Mouse (Mus musculus): ENCODE measurements around the gene Sel1l. TPM values are rescaled to one million over a fixed set of nuclear protein-coding genes. Genes with fewer than 3 reads are reported as not detected.

The Sel1l gene
- 77.6 and 90.7 TPM in 2 replicates for polyA plus RNA-seq (2014; fragmentation: Nextera tagmentation; extraction: Ambion mirVana)

DNA sequence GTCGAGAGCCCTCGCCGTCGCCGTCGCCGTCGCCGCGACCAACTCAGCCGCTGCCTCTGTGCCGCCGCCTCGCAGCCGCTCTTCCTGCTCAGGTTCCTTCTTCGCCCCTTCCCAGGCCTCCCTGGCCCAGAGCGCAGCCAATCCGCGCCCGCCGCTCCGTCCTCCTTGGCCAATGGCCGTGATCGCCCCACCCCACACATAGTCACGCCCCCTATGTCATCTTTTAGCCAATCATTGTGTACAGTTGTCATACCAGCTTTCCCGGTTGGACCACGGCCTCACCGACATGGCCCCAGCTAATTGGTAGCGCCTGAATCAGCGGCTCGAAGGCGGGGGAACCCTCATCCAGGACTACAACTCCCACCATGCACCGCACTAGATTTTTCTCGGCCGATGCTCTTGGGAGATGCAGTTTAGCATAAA, at the start of gene Sel1l:
Sel1l (minus strand) TSS at position 113 of the 423 bp plus-strand sequence.
- H3K36me3 ChIP-seq (ENCODE audit: control insufficient read depth, insufficient read depth, low read length): no peaks in the 10 kb centered on the region
- WGBS: under 1% methylated on average over 19 of the region's 35 CpGs
- peak within 1 kb of the TSS; percentile 73 for H3K9ac ChIP-seq (ENCODE audit: low read length)
- ATAC-seq (replicated peaks; ENCODE audit: low FRiP score, low TSS enrichment, low read depth) (peak; percentile 100), DNase-seq (ENCODE audit: low spot score) (peak; percentile 97)
- peak within 1 kb of the TSS; percentile 97 for H3K4me2 ChIP-seq (ENCODE audit: low read length)
- no peaks in the 10 kb centered on the region for H3K27me3 ChIP-seq (replicated peaks; ENCODE audit: control insufficient read depth, insufficient read depth, low read length)
- H3K4me1 ChIP-seq (replicated peaks; ENCODE audit: control insufficient read depth, insufficient read depth, low read length): peaks cover 14% of the 10 kb centered on the region
- no peaks in the 10 kb centered on the region for H3K9me3 ChIP-seq (ENCODE audit: control insufficient read depth, low read length)
- no peak within 1 kb of the TSS for H3K27ac ChIP-seq (ENCODE audit: low read depth)
- peak within 1 kb of the TSS; percentile 66 for H3K4me3 ChIP-seq (ENCODE audit: low read depth, low read length)

DNA sequence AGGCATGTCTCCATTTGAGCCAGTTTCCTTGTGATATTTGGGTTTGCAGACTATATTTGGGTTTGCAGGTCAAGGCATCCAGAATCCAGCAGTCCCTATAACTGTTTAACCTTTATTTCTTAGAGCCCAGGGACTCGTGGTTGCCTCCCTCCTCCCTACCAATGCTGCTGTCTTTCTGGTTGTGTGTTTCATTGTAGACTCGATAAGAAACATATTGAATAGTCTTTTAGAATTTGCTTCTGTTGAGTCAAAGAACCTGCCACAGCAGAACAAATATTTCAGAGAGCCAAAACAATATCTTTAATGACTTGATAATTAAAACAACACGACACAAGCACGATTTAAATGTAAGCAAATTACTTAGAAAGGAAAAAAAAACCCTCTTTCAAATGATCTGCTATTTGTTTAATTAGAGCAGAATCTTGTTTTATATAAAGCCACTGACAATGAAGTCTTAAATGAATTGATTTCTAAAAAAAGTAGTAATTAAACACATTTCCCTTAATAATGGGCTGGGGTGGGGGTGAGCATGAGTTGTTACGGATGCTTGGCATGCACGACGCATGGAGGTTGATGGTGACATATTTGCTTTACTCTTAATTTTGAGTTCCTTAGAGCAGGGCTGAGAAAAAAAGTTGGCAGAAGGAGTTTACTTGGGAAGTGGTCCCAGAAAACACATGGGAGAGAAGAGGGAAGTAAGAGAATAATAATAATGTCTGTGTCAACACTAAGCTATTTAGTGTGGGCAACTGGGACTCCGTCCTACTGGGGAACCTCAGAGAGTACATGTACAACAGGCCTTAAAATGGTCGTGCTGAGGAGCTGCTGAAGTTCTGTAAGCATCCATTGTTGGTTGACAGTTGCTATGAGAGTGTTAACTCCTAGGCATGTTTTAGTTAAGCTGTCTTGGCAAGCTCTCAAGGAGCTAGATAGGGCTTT, 43.9 kb upstream of the Sel1l start:
- H3K9me3 ChIP-seq (ENCODE audit: control insufficient read depth, low read length): no peaks in the 10 kb centered on the region
- no peak overlapping the region for H3K4me3 ChIP-seq (ENCODE audit: low read depth, low read length)
- no peaks in the 10 kb centered on the region for H3K4me1 ChIP-seq (replicated peaks; ENCODE audit: control insufficient read depth, insufficient read depth, low read length)
- H3K4me2 ChIP-seq (ENCODE audit: low read length): no peak overlapping the region
- no peaks in the 10 kb centered on the region for H3K27me3 ChIP-seq (replicated peaks; ENCODE audit: control insufficient read depth, insufficient read depth, low read length)
- H3K27ac ChIP-seq (ENCODE audit: low read depth): no peak overlapping the region
- WGBS: 84% methylated on average over 9 of the region's 9 CpGs
- no peak for ATAC-seq (replicated peaks; ENCODE audit: low FRiP score, low TSS enrichment, low read depth)
- H3K9ac ChIP-seq (ENCODE audit: low read length): no peak overlapping the region
- DNase-seq (ENCODE audit: low spot score): no peak
- no peaks in the 10 kb centered on the region for H3K36me3 ChIP-seq (ENCODE audit: control insufficient read depth, insufficient read depth, low read length)

GRCm38 (mm10) chr12:91880431-91880830, 31.5 kb upstream of the Sel1l start:
- 82% methylated on average over 13 of the region's 13 CpGs for WGBS
- H3K4me1 ChIP-seq (replicated peaks; ENCODE audit: control insufficient read depth, insufficient read depth, low read length): peaks cover 11% of the 10 kb centered on the region; the same call in 1 of the 2 replicates
- H3K4me3 ChIP-seq (ENCODE audit: low read depth, low read length): no peak overlapping the region
- H3K4me2 ChIP-seq (ENCODE audit: low read length): no peak overlapping the region
- DNase-seq (ENCODE audit: low spot score) (no peak), ATAC-seq (replicated peaks; ENCODE audit: low FRiP score, low TSS enrichment, low read depth) (no peak)
- no peak overlapping the region for H3K27ac ChIP-seq (ENCODE audit: low read depth)
- H3K36me3 ChIP-seq (ENCODE audit: control insufficient read depth, insufficient read depth, low read length): no peaks in the 10 kb centered on the region
- H3K9ac ChIP-seq (ENCODE audit: low read length): no peak overlapping the region
- no peaks in the 10 kb centered on the region for H3K9me3 ChIP-seq (ENCODE audit: control insufficient read depth, low read length)
- H3K27me3 ChIP-seq (replicated peaks; ENCODE audit: control insufficient read depth, insufficient read depth, low read length): no peaks in the 10 kb centered on the region

DNA sequence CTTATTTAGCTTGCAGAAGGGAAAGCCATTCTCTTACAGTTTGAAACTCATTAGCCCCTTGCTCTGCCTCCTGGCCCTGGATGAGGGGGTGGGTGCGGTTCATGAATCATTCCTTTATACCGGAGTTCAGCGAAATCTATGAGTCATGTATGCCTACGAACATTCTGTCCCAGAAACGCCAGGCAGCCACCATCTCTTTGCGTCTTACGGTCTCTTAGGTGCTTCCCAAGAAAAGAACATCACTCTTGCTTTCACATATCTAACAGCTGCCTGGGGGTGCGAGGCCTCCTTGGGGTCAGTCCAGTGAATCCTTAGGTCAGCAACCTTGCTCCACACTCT, 29.9 kb upstream of the Sel1l start:
- H3K27ac ChIP-seq (ENCODE audit: low read depth): no peak overlapping the region
- H3K4me1 ChIP-seq (replicated peaks; ENCODE audit: control insufficient read depth, insufficient read depth, low read length): peaks cover 13% of the 10 kb centered on the region; the same call in 1 of the 2 replicates
- 58% methylated on average over 8 of the region's 8 CpGs for WGBS
- H3K4me3 ChIP-seq (ENCODE audit: low read depth, low read length): no peak overlapping the region
- ATAC-seq (replicated peaks; ENCODE audit: low FRiP score, low TSS enrichment, low read depth) (no peak), DNase-seq (ENCODE audit: low spot score) (no peak)
- H3K36me3 ChIP-seq (ENCODE audit: control insufficient read depth, insufficient read depth, low read length): no peaks in the 10 kb centered on the region
- no peaks in the 10 kb centered on the region for H3K9me3 ChIP-seq (ENCODE audit: control insufficient read depth, low read length)
- no peaks in the 10 kb centered on the region for H3K27me3 ChIP-seq (replicated peaks; ENCODE audit: control insufficient read depth, insufficient read depth, low read length)
- no peak overlapping the region for H3K9ac ChIP-seq (ENCODE audit: low read length)
- H3K4me2 ChIP-seq (ENCODE audit: low read length): no peak overlapping the region; the same call in 1 of the 2 replicates

DNA sequence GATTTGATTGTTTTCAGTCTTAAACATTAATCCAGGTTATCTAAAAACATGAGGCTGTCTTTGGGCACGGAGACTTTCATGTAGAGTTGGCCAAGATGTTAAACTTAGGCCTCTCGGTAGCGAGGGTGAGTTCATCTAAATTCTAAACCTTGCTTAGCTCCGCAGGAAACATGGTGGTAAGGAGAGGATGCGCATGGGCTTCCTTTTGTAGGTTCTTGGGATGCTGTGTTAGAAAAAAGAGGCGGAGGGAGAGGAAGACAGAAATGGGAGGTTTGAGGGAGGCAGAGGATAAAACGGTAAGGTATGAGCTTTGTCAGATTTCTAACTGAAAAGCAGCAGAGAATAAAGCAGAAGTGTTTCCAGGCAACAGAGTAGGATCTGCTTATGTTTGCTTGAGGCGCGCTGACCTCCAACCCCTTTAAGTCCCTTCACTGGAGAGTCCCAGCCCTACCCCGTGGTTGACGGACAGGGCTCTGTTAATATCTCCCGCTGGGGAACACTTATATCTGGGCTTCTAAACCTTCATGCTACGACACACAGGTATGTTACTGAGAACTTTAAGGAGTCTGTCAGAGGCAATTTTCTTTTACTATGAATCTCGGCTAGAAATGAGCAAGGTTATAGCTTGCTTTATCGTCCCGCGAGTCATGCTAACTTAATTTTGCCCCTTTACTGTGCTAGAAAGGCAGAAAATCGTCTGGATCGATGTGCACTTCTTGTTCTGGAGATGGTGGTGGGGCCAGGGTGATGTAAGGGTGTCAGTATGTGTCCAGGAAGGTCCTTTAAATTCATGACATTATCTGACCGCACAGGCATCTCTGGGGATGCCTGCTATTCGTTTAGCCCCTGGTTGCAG, 29.3 kb upstream of the Sel1l start:
- 50% methylated on average over 21 of the region's 21 CpGs for WGBS
- ATAC-seq (replicated peaks; ENCODE audit: low FRiP score, low TSS enrichment, low read depth) (no peak), DNase-seq (ENCODE audit: low spot score) (no peak)
- Histone ChIP-seq H3K9me3 (ENCODE audit: control insufficient read depth, low read length) (no peaks in the 10 kb centered on the region), H3K36me3 (ENCODE audit: control insufficient read depth, insufficient read depth, low read length) (no peaks in the 10 kb centered on the region), H3K27me3 (replicated peaks; ENCODE audit: control insufficient read depth, insufficient read depth, low read length) (no peaks in the 10 kb centered on the region), H3K4me3 (ENCODE audit: low read depth, low read length) (no peak overlapping the region), H3K27ac (ENCODE audit: low read depth) (no peak overlapping the region), H3K4me2 (ENCODE audit: low read length) (no peak overlapping the region; the same call in 1 of the 2 replicates), H3K4me1 (replicated peaks; ENCODE audit: control insufficient read depth, insufficient read depth, low read length) (peaks cover 13% of the 10 kb centered on the region; the same call in 1 of the 2 replicates), H3K9ac (ENCODE audit: low read length) (no peak overlapping the region)

DNA sequence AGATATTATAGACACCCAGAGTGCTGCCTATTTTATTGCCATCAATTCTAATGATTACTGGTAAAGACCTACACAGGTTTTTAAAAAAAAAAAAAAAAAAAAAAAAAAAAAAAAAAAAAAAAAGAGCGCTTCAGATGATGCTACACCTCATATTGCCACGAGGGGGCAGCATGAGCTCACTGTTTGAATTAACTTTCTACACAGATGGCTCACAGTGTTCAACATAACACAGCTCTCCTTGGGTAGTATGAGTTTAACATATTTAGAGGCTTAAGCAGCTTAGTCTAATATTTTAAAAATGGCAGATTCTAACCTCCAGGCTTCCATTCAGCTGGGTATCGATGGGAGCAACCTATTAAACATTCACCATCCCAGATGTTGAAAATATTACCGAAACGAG, 28.7 kb upstream of the Sel1l start:
- no peaks in the 10 kb centered on the region for H3K9me3 ChIP-seq (ENCODE audit: control insufficient read depth, low read length)
- DNase-seq (ENCODE audit: low spot score) (peak; percentile 61), ATAC-seq (replicated peaks; ENCODE audit: low FRiP score, low TSS enrichment, low read depth) (no peak)
- H3K4me1 ChIP-seq (replicated peaks; ENCODE audit: control insufficient read depth, insufficient read depth, low read length): peaks cover 13% of the 10 kb centered on the region; the same call in 1 of the 2 replicates
- no peak overlapping the region for H3K4me2 ChIP-seq (ENCODE audit: low read length)
- no peak overlapping the region for H3K9ac ChIP-seq (ENCODE audit: low read length)
- no peak overlapping the region for H3K4me3 ChIP-seq (ENCODE audit: low read depth, low read length)
- WGBS: 34% methylated on average over 5 of the region's 5 CpGs
- H3K36me3 ChIP-seq (ENCODE audit: control insufficient read depth, insufficient read depth, low read length): no peaks in the 10 kb centered on the region
- no peaks in the 10 kb centered on the region for H3K27me3 ChIP-seq (replicated peaks; ENCODE audit: control insufficient read depth, insufficient read depth, low read length)
- H3K27ac ChIP-seq (ENCODE audit: low read depth): no peak overlapping the region

DNA sequence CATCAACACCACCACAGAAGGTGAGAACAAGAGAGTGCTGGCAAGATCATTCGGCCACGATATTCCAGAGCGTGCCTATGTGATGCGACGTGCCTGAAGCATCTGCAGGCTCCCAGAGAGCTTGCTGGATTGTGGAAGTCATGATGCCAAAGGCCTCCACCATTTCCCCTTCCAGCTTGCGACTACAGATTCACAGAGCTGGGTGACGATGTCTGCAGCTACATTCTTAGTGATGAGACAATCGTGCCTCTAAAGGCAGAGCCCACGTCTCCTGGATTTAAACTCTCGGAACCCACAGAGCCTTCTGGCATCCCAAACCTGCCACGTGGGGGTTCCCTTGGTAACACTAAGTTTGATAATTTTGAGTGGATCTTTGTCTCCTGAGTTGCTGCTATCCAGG, 21.7 kb upstream of the Sel1l start:
- Histone ChIP-seq H3K9me3 (ENCODE audit: control insufficient read depth, low read length) (no peaks in the 10 kb centered on the region), H3K4me2 (ENCODE audit: low read length) (no peak overlapping the region), H3K4me1 (replicated peaks; ENCODE audit: control insufficient read depth, insufficient read depth, low read length) (0 out of 2 replicates have a peak, but pooled peaks cover 4% of the 10 kb centered on the region), H3K27me3 (replicated peaks; ENCODE audit: control insufficient read depth, insufficient read depth, low read length) (no peaks in the 10 kb centered on the region), H3K36me3 (ENCODE audit: control insufficient read depth, insufficient read depth, low read length) (no peaks in the 10 kb centered on the region), H3K4me3 (ENCODE audit: low read depth, low read length) (no peak overlapping the region), H3K9ac (ENCODE audit: low read length) (no peak overlapping the region), H3K27ac (ENCODE audit: low read depth) (no peak overlapping the region)
- no peak for ATAC-seq (replicated peaks; ENCODE audit: low FRiP score, low TSS enrichment, low read depth)
- DNase-seq (ENCODE audit: low spot score): no peak
- 92% methylated on average over 11 of the region's 11 CpGs for WGBS

GRCm38 (mm10) chr12:91869352-91869751, 20.4 kb upstream of the Sel1l start:
- no peak for ATAC-seq (replicated peaks; ENCODE audit: low FRiP score, low TSS enrichment, low read depth)
- 65% methylated on average over 4 of the region's 4 CpGs for WGBS
- no peaks in the 10 kb centered on the region for H3K36me3 ChIP-seq (ENCODE audit: control insufficient read depth, insufficient read depth, low read length)

More at GRCm38 (mm10) chr12:91869352-91869751, 20.4 kb upstream of the Sel1l start:
- no peaks in the 10 kb centered on the region for H3K27me3 ChIP-seq (replicated peaks; ENCODE audit: control insufficient read depth, insufficient read depth, low read length)
- DNase-seq (ENCODE audit: low spot score): no peak
- no peak overlapping the region for H3K9ac ChIP-seq (ENCODE audit: low read length)
- no peaks in the 10 kb centered on the region for H3K9me3 ChIP-seq (ENCODE audit: control insufficient read depth, low read length)
- no peak overlapping the region for H3K27ac ChIP-seq (ENCODE audit: low read depth)
- H3K4me3 ChIP-seq (ENCODE audit: low read depth, low read length): no peak overlapping the region
- no peak overlapping the region for H3K4me2 ChIP-seq (ENCODE audit: low read length)
- H3K4me1 ChIP-seq (replicated peaks; ENCODE audit: control insufficient read depth, insufficient read depth, low read length): no peaks in the 10 kb centered on the region
